Mouse (Mus musculus): ENCODE measurements at regions not wholly inside any gene's neighbourhood (a gene's known extent, or its start where the extent isn't known, plus 50 kb on each side); places are given as distances from the start of the nearest gene placed in this dataset.

- DNase-seq: no peak
Observed at GRCm38 (mm10) chr16:77537351-77537750, 64.5 kb downstream of the Gm11146 start.

- no peak for DNase-seq
Observed at GRCm38 (mm10) chr16:77536746-77537145, 65.1 kb downstream of the Gm11146 start.

- DNase-seq: no peak
Observed at GRCm38 (mm10) chr16:77536314-77536713, 65.6 kb downstream of the Gm11146 start.

DNA sequence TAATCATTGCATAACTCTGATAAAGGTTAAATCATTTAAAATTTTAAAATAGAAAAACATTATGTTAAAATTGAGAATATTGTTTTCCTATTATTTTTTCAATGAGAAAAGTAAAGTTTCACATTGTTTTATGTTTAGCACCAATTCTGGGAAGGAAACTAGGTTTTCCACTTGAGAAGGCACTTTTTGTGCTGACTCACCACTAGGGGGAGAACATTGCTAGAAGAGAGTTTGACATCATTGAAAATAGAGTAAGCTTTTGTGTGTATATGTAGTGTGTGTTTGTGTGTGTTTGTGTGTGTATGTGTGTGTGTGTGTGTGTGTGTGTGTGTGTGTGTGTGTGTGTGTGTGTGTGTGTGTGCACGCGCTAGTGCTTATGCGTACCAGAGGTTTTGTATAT lies 66.9 kb downstream of the Gm11146 start:
- DNase-seq: no peak

DNA sequence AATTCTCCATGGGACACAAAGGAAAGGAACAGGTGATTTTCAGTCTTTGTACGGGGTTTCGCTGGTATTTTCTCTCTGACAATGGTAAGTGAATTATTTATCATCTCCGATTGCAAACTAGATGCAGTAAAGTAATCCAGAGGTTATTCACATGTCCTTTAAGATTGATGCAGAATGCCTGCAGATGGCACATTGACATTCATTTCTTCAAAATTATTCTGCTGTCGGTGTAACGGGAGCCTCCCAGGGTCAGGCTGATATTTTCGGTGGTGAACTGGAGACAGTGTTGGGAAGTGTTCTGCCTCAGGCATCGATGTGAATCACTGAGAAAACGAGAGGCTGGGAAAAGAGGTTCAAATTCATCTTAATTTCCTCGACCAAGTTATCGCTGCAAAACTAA lies 70.3 kb downstream of the Gm11146 start:
- no peak for DNase-seq

- DNase-seq: no peak
Observed at GRCm38 (mm10) chr16:77527951-77528350, 73.9 kb downstream of the Gm11146 start.

DNA sequence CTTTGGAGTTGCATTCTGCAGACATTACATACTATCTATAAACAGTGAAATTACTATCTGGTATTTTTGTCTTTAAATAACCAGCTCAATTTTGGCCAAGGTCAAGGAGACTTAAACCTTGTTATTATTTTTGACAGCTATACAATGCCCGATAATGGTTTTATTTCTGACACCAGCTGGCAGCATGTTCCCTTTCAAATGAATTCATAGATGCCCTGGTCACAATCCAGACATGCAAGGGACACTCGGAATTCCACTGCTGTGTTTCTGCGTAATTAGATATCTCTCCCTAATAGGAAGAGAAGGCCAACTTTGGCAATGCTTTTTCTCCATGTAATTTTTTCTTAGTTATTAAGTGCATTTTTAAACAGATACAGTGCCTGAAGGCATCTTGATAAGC lies 87.3 kb downstream of the Gm11146 start:
- no peak for DNase-seq

GRCm38 (mm10) chr16:77503556-77503955 lies 98.3 kb downstream of the Gm11146 start:
- DNase-seq: no peak

DNA sequence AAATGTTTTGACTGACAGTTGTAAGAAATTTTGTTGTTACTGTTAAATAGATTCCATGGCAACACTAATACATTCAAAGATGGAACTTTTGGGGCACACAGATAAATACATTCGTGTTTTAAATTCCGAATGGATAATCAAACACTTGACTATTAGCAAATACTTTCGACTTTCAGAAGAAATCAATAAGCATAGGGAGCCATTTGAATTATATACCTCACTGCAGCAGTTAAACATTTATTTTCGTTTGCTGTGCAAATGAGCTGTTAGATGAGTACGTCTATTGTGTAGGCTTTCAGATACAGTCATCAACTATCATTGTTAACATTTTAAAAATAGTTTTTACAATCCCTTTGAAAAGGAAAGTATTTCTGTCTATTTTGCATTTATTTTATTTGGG lies 99.0 kb downstream of the Gm11146 start:
- no peak for DNase-seq

DNA sequence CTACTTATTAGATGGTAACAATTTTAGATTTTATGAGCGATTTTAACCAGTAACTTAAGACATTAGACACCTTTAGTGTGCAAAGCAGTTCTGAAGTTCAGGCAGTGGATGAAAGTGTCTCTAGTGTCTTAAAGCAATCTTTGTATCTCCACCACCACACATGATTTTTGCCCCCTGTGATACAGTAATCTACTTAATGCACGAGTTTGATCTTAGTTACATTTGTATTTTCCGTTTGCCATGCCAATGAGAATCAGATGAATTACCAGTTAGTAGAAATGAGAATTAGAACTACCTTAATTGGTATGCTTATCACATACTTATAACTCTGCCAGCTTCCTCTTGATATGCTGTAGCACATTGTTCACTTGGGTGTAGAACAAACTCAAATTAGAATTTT lies 99.9 kb downstream of the Gm11146 start:
- DNase-seq: no peak

GRCm38 (mm10) chr16:77500981-77501380 lies 100.9 kb downstream of the Gm11146 start:
- DNase-seq: no peak

DNA sequence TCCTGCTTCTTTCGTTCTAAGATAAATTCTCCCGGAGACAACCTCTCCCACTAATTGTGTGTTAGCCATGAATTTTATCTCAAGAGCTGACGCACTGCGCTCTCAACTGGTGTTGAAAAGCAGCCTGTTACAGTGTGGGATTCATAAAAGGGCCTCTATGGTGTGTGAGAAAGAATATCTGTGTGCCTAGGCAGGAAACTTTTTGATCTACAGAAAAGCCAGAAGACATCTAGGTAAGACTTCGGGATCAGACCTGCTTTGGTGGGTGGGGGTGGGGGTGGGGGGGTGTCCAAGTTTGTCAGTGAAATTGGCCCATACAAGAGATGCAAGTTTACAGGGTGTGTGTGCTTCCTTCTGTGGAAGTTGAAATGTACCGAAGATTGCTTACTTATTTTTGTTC lies 101.5 kb downstream of the Gm11146 start:
- DNase-seq: no peak

- DNase-seq: no peak
Observed at GRCm38 (mm10) chr16:77499537-77500301, 102.2 kb downstream of the Gm11146 start.

DNA sequence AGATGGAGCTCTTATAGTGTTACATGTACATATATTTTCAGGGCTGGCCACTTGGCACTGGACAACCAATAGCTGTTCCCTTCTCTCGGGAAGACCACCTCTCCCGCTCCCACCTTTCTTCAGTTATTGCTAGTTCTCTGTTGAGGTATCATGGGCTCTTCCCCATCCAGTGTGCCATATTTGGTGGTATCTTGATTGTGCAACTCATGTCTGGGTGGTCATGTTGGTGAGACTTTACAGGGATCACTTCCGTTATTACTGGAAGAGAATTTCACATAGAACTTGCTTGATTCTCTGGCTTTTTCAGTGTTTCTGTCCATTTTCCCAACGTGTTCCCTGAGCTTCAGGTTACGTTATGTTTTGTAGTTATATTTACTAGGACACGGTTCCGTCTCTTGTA lies 106.6 kb downstream of the Gm11146 start:
- no peak for DNase-seq

DNA sequence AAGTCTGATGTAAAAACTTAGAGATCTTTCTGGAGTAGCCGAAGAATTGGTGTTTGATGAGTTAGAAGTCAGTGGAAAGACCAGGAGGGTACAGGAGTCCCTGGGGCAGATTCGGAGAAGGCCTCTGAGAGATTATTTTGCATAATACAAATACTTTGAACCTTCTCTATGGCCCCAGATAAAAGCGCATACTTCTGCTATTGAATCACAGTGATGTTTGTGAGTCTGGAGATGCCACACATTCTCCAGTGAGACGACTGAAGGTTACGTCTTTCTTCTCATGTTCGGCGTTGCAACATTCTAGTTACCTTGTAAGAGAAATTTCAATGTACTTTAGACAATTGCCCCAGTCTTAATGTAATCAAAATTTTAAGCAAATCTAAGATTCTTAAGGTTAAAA lies 107.9 kb downstream of the Gm11146 start:
- no peak for DNase-seq

DNA sequence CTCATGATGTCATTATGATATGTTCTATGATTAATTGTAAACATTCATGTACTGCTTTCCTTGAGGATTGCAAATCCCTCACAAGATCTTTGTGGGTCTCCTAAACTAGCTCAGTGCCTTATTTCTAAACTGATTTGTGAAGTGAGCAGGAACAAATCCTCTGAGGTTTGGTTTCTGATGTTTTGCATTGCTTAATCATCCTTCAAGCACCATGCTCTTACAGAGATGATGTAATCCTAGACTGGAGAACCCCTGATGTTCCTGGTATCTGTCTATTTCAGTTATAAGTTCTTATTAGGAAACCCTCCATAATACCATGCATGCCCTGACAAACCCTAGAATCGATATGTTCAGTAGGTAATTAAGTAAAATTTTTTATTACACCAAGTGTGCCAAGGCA lies 113.7 kb downstream of the Gm11146 start:
- no peak for DNase-seq

- no peak for DNase-seq
Observed at GRCm38 (mm10) chr16:77479812-77480211, 122.1 kb downstream of the Gm11146 start.

DNA sequence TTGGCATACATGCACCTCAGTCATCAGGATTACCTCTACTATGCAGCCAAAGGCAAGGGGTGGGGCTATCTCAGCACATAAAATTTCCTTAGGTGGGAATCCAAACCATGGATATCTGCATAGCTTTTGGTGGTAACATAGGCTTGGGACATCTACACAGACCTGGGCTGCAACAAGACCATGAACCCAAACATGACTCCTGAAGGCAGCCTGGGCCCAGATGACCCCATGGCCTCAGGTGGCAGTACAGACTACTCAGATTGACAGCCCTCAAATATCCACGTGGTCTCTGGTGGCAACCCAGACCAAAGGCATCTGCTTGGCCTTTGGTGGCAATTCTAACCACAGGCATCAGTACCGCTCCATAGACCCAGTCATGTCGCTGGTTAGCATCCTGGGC lies 130.0 kb downstream of the Gm11146 start:
- DNase-seq: no peak

DNA sequence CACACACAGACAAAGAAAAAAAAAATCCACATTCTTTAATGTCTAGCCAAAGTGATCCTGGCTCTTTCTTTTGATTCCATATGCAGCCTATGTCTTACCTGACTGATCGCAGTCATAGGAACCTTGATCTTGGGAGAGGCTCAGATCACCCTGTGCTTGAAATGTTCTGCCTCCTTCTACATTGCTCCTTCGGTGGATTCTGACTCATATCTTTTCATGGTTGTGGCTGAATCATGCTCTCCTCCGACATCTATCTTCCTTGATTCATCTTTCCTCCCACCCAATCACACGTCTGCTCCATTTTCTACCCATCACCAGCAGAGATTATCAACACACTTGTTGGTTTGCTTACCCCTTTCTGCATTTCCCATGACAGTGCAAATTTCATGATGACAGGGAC lies 132.0 kb downstream of the Gm11146 start:
- no peak for DNase-seq

GRCm38 (mm10) chr16:77469328-77469875 lies 132.5 kb downstream of the Gm11146 start:
- no peak for DNase-seq

DNA sequence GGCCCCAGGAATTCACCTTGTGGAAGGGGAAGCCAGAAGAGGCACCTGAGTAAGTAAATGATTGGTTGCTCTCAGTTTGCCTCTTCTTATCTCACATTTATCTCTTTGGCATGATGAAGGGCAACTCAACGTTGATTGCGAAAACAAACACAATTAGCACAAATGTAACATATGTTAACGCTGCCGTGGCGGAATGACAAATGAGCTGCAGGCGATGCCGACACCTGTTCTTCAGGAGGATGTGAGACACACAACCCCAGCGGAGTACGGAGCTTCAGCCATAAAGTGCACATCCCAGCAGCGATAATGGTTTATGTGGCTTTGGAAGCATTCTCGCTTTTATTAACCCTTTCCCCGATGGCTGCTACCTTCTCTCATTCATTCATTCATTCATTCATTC lies 134.7 kb downstream of the Gm11146 start:
- DNase-seq: no peak

DNA sequence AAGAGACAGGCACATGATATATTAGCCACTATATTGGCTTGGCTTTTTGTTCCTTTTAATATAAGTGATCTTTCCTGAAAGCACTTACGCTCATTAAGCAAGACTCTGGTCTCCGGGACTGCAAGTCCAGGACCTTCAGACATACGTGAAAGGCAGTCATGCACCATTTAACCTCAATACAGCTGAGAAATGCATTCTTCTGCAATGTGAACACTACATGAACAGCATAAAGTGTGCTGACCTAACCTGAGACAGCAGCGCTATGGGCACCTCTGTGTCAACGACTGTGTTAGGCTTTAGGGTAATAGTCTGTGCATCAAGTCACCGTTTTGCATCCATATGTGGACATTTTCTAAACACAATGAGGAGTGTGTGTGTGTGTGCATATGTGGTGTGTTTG lies 137.3 kb downstream of the Gm11146 start:
- no peak for DNase-seq

GRCm38 (mm10) chr16:77461922-77462321 lies 140.0 kb downstream of the Gm11146 start:
- DNase-seq: no peak

DNA sequence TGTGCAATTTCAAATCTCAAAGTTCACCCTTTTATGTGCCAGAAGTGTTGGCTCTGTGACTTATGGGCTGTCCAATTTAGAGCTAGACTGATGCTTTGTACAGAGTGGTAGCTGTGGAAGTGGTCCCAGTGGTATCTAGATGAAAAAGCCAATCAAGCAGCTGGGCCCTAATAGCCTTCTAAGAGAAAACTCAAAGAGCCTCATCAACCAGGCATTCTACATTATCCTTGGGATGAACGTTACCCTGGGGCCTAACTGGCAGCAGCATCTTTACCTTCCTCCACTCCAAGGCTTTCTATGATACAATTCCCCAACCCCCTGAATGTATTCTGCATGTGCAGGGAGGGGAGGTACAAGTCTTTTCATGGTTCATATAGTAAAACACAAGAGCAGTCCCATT lies 140.4 kb downstream of the Gm11146 start:
- no peak for DNase-seq

- no peak for DNase-seq
Observed at GRCm38 (mm10) chr16:77459651-77460050, 142.2 kb downstream of the Gm11146 start.

All from B cell, adult 2 months (primary cell).